Mouse (Mus musculus): ENCODE results near the gene Peak1. TPM values are rescaled to one million over a fixed set of nuclear protein-coding genes. Genes with fewer than 3 reads are reported as not detected.

The Peak1 gene
- total and polyA plus RNA-seq, 3 experiments, result 2.8 to 11.7 TPM; not detected in 1

DNA sequence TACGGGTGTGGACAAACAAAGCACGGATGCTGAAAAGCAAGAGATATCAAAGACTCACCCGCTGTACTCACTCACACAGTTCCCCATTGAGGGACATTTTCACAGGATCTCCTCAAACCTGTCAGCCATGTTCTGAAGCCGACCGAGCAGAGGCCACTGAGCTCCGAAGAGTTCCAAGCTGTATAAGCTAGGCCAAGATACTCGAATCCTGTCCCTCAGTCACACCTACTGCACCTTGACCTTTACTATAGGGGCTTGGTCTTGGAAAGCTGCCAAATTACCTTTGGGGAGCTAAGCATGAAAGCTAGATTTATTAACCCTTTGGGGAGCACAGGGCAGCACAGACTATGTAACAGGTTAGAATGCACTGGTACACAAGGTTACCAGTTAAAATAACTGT, 174.0 kb downstream of the Peak1 start:
- no peaks in the 10 kb centered on the region for H3K4me1 ChIP-seq (ENCODE audit: control insufficient read depth in 1 of 2, insufficient read depth in 2 of 2, low read length in 2 of 2)
- H3K9me3 ChIP-seq (replicated peaks; ENCODE audit: insufficient read depth, low read length), result no peaks in the 10 kb centered on the region
- no peaks in the 10 kb centered on the region for H3K27me3 ChIP-seq (ENCODE audit: control insufficient read depth in 1 of 2, insufficient read depth in 2 of 2, low read length in 2 of 2)
- H3K4me3 ChIP-seq (ENCODE audit: control insufficient read depth in 1 of 2, insufficient read depth in 1 of 2, low read depth in 2 of 2, low read length in 2 of 2), result no peak overlapping the region
- TF ChIP-seq RCOR1 (IDR thresholded peaks at IDR 0.05; ENCODE audit: low read depth, low read length) (no peak), MXI1 (IDR thresholded peaks at IDR 0.05; ENCODE audit: low read depth, low read length) (no peak), CHD1 (IDR thresholded peaks at IDR 0.05; ENCODE audit: low read depth, low read length) (no peak), RAD21 (IDR thresholded peaks at IDR 0.05; ENCODE audit: low read depth, low read length) (no peak), ELF1 (IDR thresholded peaks at IDR 0.05; ENCODE audit: low read depth, low read length) (no peak), TAL1 (IDR thresholded peaks at IDR 0.05; ENCODE audit: low read length) (no peak), ZMIZ1 (IDR thresholded peaks at IDR 0.05; ENCODE audit: low read depth, low read length) (no peak), NRF1 (IDR thresholded peaks at IDR 0.05; ENCODE audit: insufficient read depth, low read depth, low read length, poor library complexity, severe bottlenecking) (no peak), ZKSCAN1 (IDR thresholded peaks at IDR 0.05; ENCODE audit: low read depth, low read length) (no peak), MAFK (IDR thresholded peaks at IDR 0.05; ENCODE audit: borderline replicate concordance, low read depth, low read length) (no peak), TCF12 (IDR thresholded peaks at IDR 0.05; ENCODE audit: low read depth, low read length) (no peak), MYB (IDR thresholded peaks at IDR 0.05; ENCODE audit: low read depth, low read length) (no peak), HCFC1 (IDR thresholded peaks at IDR 0.05; ENCODE audit: low read depth, low read length) (no peak), MAX (IDR thresholded peaks at IDR 0.05; ENCODE audit: low read length) (no peak), ZNF384 (IDR thresholded peaks at IDR 0.05; ENCODE audit: low read depth, low read length) (no peak)
- H3K79me2 ChIP-seq (ENCODE audit: control insufficient read depth, insufficient read depth, low read length, poor library complexity), result no peaks in the 10 kb centered on the region
- H3K9ac ChIP-seq (ENCODE audit: control insufficient read depth, low read depth, low read length, poor library complexity, severe bottlenecking), result no peak overlapping the region
- DNase-seq (ENCODE audit: low read depth, low spot score), result no peak
- H3K27ac ChIP-seq (ENCODE audit: control insufficient read depth, low read depth, low read length), result no peak overlapping the region
- H3K36me3 ChIP-seq (ENCODE audit: control insufficient read depth in 1 of 2, insufficient read depth in 2 of 2, low read length in 2 of 2), result no peaks in the 10 kb centered on the region; a peak in 1 of 4 replicates

- Histone ChIP-seq H3K79me2 (ENCODE audit: control insufficient read depth, insufficient read depth, low read length, poor library complexity) (no peaks in the 10 kb centered on the region), H3K9ac (ENCODE audit: control insufficient read depth, low read depth, low read length, poor library complexity, severe bottlenecking) (no peak overlapping the region), H3K27ac (ENCODE audit: control insufficient read depth, low read depth, low read length) (no peak overlapping the region), H3K4me3 (ENCODE audit: control insufficient read depth in 1 of 2, insufficient read depth in 1 of 2, low read depth in 2 of 2, low read length in 2 of 2) (no peak overlapping the region), H3K9me3 (replicated peaks; ENCODE audit: insufficient read depth, low read length) (no peaks in the 10 kb centered on the region), H3K4me1 (ENCODE audit: control insufficient read depth in 1 of 2, insufficient read depth in 2 of 2, low read length in 2 of 2) (no peaks in the 10 kb centered on the region), H3K27me3 (ENCODE audit: control insufficient read depth in 1 of 2, insufficient read depth in 2 of 2, low read length in 2 of 2) (no peaks in the 10 kb centered on the region), H3K36me3 (ENCODE audit: control insufficient read depth in 1 of 2, insufficient read depth in 2 of 2, low read length in 2 of 2) (no peaks in the 10 kb centered on the region; a peak in 1 of 4 replicates)
- TF ChIP-seq ZC3H11A (IDR thresholded peaks at IDR 0.05; ENCODE audit: low read depth, low read length) (no peak), KAT2A (conservative IDR thresholded peaks at IDR 0.05; ENCODE audit: low read depth, low read length) (no peak), ZNF384 (IDR thresholded peaks at IDR 0.05; ENCODE audit: low read depth, low read length) (no peak), NRF1 (IDR thresholded peaks at IDR 0.05; ENCODE audit: insufficient read depth, low read depth, low read length, poor library complexity, severe bottlenecking) (no peak), RCOR1 (IDR thresholded peaks at IDR 0.05; ENCODE audit: low read depth, low read length) (no peak), RAD21 (IDR thresholded peaks at IDR 0.05; ENCODE audit: low read depth, low read length) (no peak), E2F4 (IDR thresholded peaks at IDR 0.05; ENCODE audit: borderline replicate concordance, low read depth, low read length) (no peak), ELF1 (IDR thresholded peaks at IDR 0.05; ENCODE audit: low read depth, low read length) (no peak), SIN3A (IDR thresholded peaks at IDR 0.05; ENCODE audit: low read length) (no peak), MYB (IDR thresholded peaks at IDR 0.05; ENCODE audit: low read depth, low read length) (no peak), ETS1 (IDR thresholded peaks at IDR 0.05; ENCODE audit: low read depth, low read length) (no peak), CTCF (IDR thresholded peaks at IDR 0.05 in 2 of 3, conservative IDR thresholded peaks at IDR 0.05 in 1 of 3; ENCODE audit: control insufficient read depth in 1 of 3, insufficient read depth in 1 of 3, low read depth in 2 of 3, low read length in 3 of 3, poor library complexity in 1 of 3, severe bottlenecking in 1 of 3) (no peak), BHLHE40 (IDR thresholded peaks at IDR 0.05; ENCODE audit: borderline replicate concordance, low read depth, low read length) (no peak)
- no peak for DNase-seq (ENCODE audit: low read depth, low spot score)
Measured at GRCm38 (mm10) chr9:56242686-56243085, 175.2 kb downstream of the Peak1 start.

All from MEL (cell line).